Mouse (Mus musculus): ENCODE results near the gene Slc25a3.

DNA sequence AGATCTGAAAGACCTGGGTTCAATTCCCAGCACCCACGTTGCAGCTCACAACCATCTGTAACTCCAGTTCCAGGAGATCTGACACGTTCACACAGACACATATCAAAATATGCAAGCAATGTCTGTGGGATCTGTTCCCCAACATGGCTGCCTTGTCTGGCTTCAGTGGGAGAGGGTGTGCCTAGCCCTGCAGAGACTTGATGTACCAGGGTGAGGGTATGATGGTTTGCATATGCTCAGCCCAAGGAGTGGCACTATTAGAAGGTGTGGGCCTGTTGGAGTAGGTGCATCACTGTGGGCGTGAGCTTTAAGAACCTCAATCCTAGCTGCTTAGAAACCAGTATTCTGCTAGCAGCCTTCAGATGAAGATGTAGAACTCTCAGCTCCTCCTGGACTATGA lies 17.9 kb downstream of the Slc25a3 start:
- TF ChIP-seq CTCF (IDR thresholded peaks at IDR 0.05; ENCODE audit: low read depth, low read length) (no peak), EP300 (IDR thresholded peaks at IDR 0.05; ENCODE audit: insufficient read depth, low read depth, low read length) (no peak)

Measured in ES-Bruce4 (cell line).